In genomic region chr2:16248861-16249260, GRCm38 (mm10) we compare ENCODE assay signal across 16 mouse cellular contexts.
"Had no signal": no experiment of that assay in that cellular context is flagged by ENCODE, and none has a peak within 500 bp of the region (broad histone marks: within the 10 kb centered on the region; RNA-seq: fewer than 3 reads in every experiment).

No protein-coding gene starts in this region.

- DNase-seq: gastrocnemius, adult 2 months; gastrocnemius, postnatal 10 days; gastrocnemius, postnatal 25 days; heart, adult 18-20 months; heart, postnatal 10 days; heart, postnatal 4 days; kidney, adult 18-20 months; kidney, adult 8-10 months; kidney, postnatal 14 days; kidney, postnatal 36 days; layer of hippocampus, adult 9-11 months; layer of hippocampus, postnatal 36 days had no signal

- ATAC-seq: inflammation-experienced regulatory T-cells, adult 6 months; intestine, embryonic 15.5 days; intestine, postnatal 0 days; liver, embryonic 12.5 days had no signal
